Mouse (Mus musculus) c-Kit-negative CD71-positive TER-119-positive erythroid progenitor cells, embryonic 14.5 days (primary cell): ENCODE results near the gene Nop58.
"Not testable (repeated sequence)": the region's sequence is repeated elsewhere in the genome, so short reads cannot be mapped to it uniquely, and the experiment has no call there.

ENCODE experiments used
- DNase-seq: peaks from one replicate; pipeline ENCODE4 v3.0.0-alpha.2; 2013; ENCODE audit warnings: low read depth, low spot score

Gene Nop58

GRCm38 (mm10) chr1:59684819-59685755, at the start of gene Nop58:
Nop58 (plus strand) TSS chr1:59684971.
- peak; percentile 91 for DNase-seq

- no peak for DNase-seq
These were observed 48.4 kb upstream of the Nop58 start for GRCm38 (mm10) chr1:59636349-59636748.

GRCm38 (mm10) chr1:59638371-59638770, 46.4 kb upstream of the Nop58 start:
- DNase-seq = no peak

- DNase-seq = no peak
These were observed 42.3 kb upstream of the Nop58 start for GRCm38 (mm10) chr1:59642488-59642887.

GRCm38 (mm10) chr1:59646502-59646901, 38.3 kb upstream of the Nop58 start:
- DNase-seq = not testable (repeated sequence)

GRCm38 (mm10) chr1:59651201-59651819, 33.5 kb upstream of the Nop58 start:
- no peak for DNase-seq

- DNase-seq = no peak
These were observed 31.4 kb upstream of the Nop58 start for GRCm38 (mm10) chr1:59653243-59653911.

GRCm38 (mm10) chr1:59656244-59657171, 28.3 kb upstream of the Nop58 start:
- DNase-seq = no peak

- no peak for DNase-seq
These were observed 21.2 kb upstream of the Nop58 start for GRCm38 (mm10) chr1:59663456-59664135.

GRCm38 (mm10) chr1:59668871-59669270, 15.9 kb upstream of the Nop58 start:
- DNase-seq = no peak

- DNase-seq = no peak
These were observed 14.7 kb upstream of the Nop58 start for GRCm38 (mm10) chr1:59669962-59670630.

- peak; percentile 75 for DNase-seq
These were observed 14.1 kb upstream of the Nop58 start, which contains the start of gene Sumo1 for GRCm38 (mm10) chr1:59670641-59671168. Sumo1 (minus strand) TSS chr1:59670834.

- DNase-seq = no peak
These were observed 11.1 kb upstream of the Nop58 start for GRCm38 (mm10) chr1:59673661-59674060.

GRCm38 (mm10) chr1:59683926-59684818, 599 bp upstream of the Nop58 start:
- no peak for DNase-seq

- DNase-seq = no peak
These were observed 2.7 kb downstream of the Nop58 start for GRCm38 (mm10) chr1:59687493-59687892.

- DNase-seq = no peak
These were observed 5.7 kb downstream of the Nop58 start for GRCm38 (mm10) chr1:59690467-59690866.

GRCm38 (mm10) chr1:59697751-59698150, 13.0 kb downstream of the Nop58 start:
- DNase-seq = no peak

- no peak for DNase-seq
These were observed 13.4 kb downstream of the Nop58 start for GRCm38 (mm10) chr1:59698207-59698606.

- DNase-seq = no peak
These were observed 17.0 kb downstream of the Nop58 start for GRCm38 (mm10) chr1:59701766-59702165.
